Mouse (Mus musculus) hindbrain, embryonic 10.5 days (tissue): ENCODE data around the gene Itgbl1. TPM values are rescaled to one million over a fixed set of nuclear protein-coding genes. Genes with fewer than 3 reads are reported as not detected.

ENCODE experiments used
- polyA plus RNA-seq: library from polyadenylated mRNA; unstranded; fragments of >200 nt; fragmentation: Nextera tagmentation; extraction: Ambion mirVana; gene quantifications from 2 replicates; pipeline ENCODE4 v1.2.1, GENCODE M21; 2016

Gene Itgbl1
- polyA plus RNA-seq, 1 experiment from 2014 or later, result 0.46 TPM

Other genes starting within 250 kb of the Itgbl1 start
- 1.4 TPM in 2 replicates for gene Nalcn, start 32.8 kb upstream of the Itgbl1 start, polyA plus RNA-seq